In genomic region chr11:69375646-69376045, GRCm38 (mm10) we compare ENCODE assay signal across 34 mouse cellular contexts.
"Had no signal": no experiment of that assay in that cellular context is flagged by ENCODE, and none has a peak within 500 bp of the region (broad histone marks: within the 10 kb centered on the region; RNA-seq: fewer than 3 reads in every experiment).

No protein-coding gene starts in this region.

- ATAC-seq: hindbrain, embryonic 16.5 days; hindbrain, postnatal 0 days; inflammation-experienced regulatory T-cells, adult 6 months; intestine, embryonic 15.5 days; intestine, embryonic 16.5 days; intestine, postnatal 0 days had no signal

- H3K9me3 ChIP-seq: heart, embryonic 12.5 days; heart, embryonic 13.5 days; heart, embryonic 15.5 days; hindbrain, embryonic 10.5 days; hindbrain, embryonic 12.5 days; hindbrain, embryonic 13.5 days; hindbrain, embryonic 15.5 days; intestine, embryonic 15.5 days; kidney, embryonic 15.5 days had no signal

- DNase-seq: heart, postnatal 10 days; heart, postnatal 14 days; heart, postnatal 36 days; heart, postnatal 4 days; kidney, adult 11 months; kidney, adult 18-20 months; kidney, adult 2 months; kidney, adult 8-10 months; kidney, adult 9 months; kidney, postnatal 10 days; kidney, postnatal 14 days; kidney, postnatal 25 days; kidney, postnatal 36 days; kidney, postnatal 4 days; layer of hippocampus, adult 9-11 months; layer of hippocampus, postnatal 36 days had no signal

- H3K4me3 ChIP-seq: heart, embryonic 12.5 days; heart, embryonic 13.5 days; heart, embryonic 15.5 days; hindbrain, embryonic 10.5 days; hindbrain, embryonic 12.5 days; hindbrain, embryonic 13.5 days; hindbrain, embryonic 15.5 days; intestine, embryonic 15.5 days; kidney, embryonic 15.5 days; layer of hippocampus, adult 2 months; left cerebral cortex, adult 2 months had no signal

- H3K27ac ChIP-seq: heart, embryonic 13.5 days; heart, embryonic 15.5 days; hindbrain, embryonic 10.5 days; hindbrain, embryonic 12.5 days; hindbrain, embryonic 13.5 days; hindbrain, embryonic 14.5 days; hindbrain, embryonic 15.5 days; hindbrain, postnatal 0 days; intestine, embryonic 15.5 days; kidney, embryonic 15.5 days; kidney, postnatal 0 days; layer of hippocampus, adult 2 months; left cerebral cortex, adult 2 months had no signal

- H3K27me3 ChIP-seq: heart, embryonic 12.5 days; heart, embryonic 13.5 days; heart, embryonic 15.5 days; hindbrain, embryonic 12.5 days; hindbrain, embryonic 13.5 days; hindbrain, embryonic 15.5 days; intestine, embryonic 15.5 days; kidney, embryonic 15.5 days had no signal

- H3K36me3 ChIP-seq: hindbrain, embryonic 15.5 days; intestine, embryonic 15.5 days had no signal
